Mouse (Mus musculus) activated CD4-positive, CD25-positive, alpha-beta regulatory T cell (primary cell): ENCODE measurements around the gene Glod5. TPM values are rescaled to one million over a fixed set of nuclear protein-coding genes. Genes with fewer than 3 reads are reported as not detected.

Source experiments
- polyA plus RNA-seq, 2 experiments: library from polyadenylated mRNA; unstranded; fragments of 100-300 nt; shearing (Covaris generic); gene quantifications; one replicate each; pipeline ENCODE4 v1.2.1; 2017

The Glod5 gene
- polyA plus RNA-seq = not detected

DNA sequence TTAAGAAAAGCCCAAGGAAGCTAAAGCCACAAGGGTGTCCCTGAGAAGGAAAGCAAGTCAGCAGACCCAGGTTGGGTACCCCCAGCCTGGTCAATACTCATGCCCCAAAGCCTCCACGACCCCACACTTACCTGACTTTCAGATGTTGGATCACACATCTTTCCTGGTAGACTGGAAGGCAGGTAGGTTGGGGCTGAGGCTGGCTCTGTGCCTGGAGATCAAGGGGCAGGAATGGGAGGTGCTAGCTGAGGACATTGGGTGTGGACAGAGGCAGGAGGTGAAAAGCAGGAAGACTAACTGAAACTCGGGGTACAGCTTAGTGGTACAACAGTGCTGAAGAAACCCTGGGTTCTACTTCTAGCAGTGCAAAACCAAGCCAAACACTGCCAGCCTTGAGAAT, at the start of gene Glod5:
Gene Glod5, minus strand, starts transcription at position 207 of the 400 bp plus-strand sequence.

GRCm38 (mm10) chrX:7977892-7978291, 40.4 kb downstream of the Glod5 start, which contains the start of gene Gata1:
Gata1 (minus strand) TSS chrX:7978071.

Other genes starting within 250 kb of the Glod5 start
- gene Gripap1, start 228.7 kb downstream of the Glod5 start, polyA plus RNA-seq = 10 to 100 TPM; 74.5 to 78.6 TPM
- under 1 TPM; 0.21 to 0.61 TPM for gene Kcnd1, start 196.2 kb downstream of the Glod5 start, polyA plus RNA-seq
- gene Otud5, start 177.1 kb downstream of the Glod5 start, polyA plus RNA-seq = 100 to 1,000 TPM; 135 to 174 TPM
- gene Pim2, start 140.2 kb downstream of the Glod5 start, polyA plus RNA-seq = 100 to 1,000 TPM in 1 of 2 experiments, 10 to 100 TPM in 1; 57.1 to 169 TPM
- gene Slc35a2, start 134.5 kb downstream of the Glod5 start, polyA plus RNA-seq = 10 to 100 TPM; 21.5 to 29.9 TPM
- gene Pqbp1, start 119.2 kb downstream of the Glod5 start, polyA plus RNA-seq = 100 to 1,000 TPM in 1 of 2 experiments, 10 to 100 TPM in 1; 99.4 to 142 TPM
- gene Timm17b, start 119.1 kb downstream of the Glod5 start, polyA plus RNA-seq = 100 to 1,000 TPM; 122 to 162 TPM
- gene Gm10491, start 110.7 kb downstream of the Glod5 start, polyA plus RNA-seq = not detected
- not detected for gene Gm10490, start 109.0 kb downstream of the Glod5 start, polyA plus RNA-seq
- gene Pcsk1n, start 98.7 kb downstream of the Glod5 start, polyA plus RNA-seq = not detected
- gene Eras, start 89.9 kb downstream of the Glod5 start, polyA plus RNA-seq = not detected
- gene Hdac6, start 70.6 kb downstream of the Glod5 start, polyA plus RNA-seq = 10 to 100 TPM; 10.8 to 15.6 TPM
- gene Gata1, start 40.4 kb downstream of the Glod5 start, polyA plus RNA-seq = 10 to 100 TPM; 23.4 to 63.7 TPM
- gene Suv39h1, start 56.3 kb upstream of the Glod5 start, polyA plus RNA-seq = 10 to 100 TPM; 17.5 to 26.2 TPM
- gene Was, start 72.0 kb upstream of the Glod5 start, polyA plus RNA-seq = 100 to 1,000 TPM in 1 of 2 experiments, 10 to 100 TPM in 1; 98.6 to 110 TPM
- 10 to 100 TPM; 13.4 to 18.7 TPM for gene Wdr13, start 114.4 kb upstream of the Glod5 start, polyA plus RNA-seq
- gene Rbm3, start 127.4 kb upstream of the Glod5 start, polyA plus RNA-seq = 100 to 1,000 TPM; 668 to 956 TPM
- 10 to 100 TPM; 12.7 to 18.0 TPM for gene Tbc1d25, start 157.7 kb upstream of the Glod5 start, polyA plus RNA-seq
- 100 to 1,000 TPM; 142 to 256 TPM for gene Ebp, start 175.0 kb upstream of the Glod5 start, polyA plus RNA-seq
- gene Porcn, start 188.0 kb upstream of the Glod5 start, polyA plus RNA-seq = under 1 TPM in 1 of 2 experiments, not detected in 1; 0.17 TPM
- 10 to 100 TPM; 21.5 to 24.9 TPM for gene Ftsj1, start 233.9 kb upstream of the Glod5 start, polyA plus RNA-seq